Mouse (Mus musculus) midbrain, embryonic 12.5 days (tissue): ENCODE measurements around the gene Bcar3. TPM values are rescaled to one million over a fixed set of nuclear protein-coding genes. Genes with fewer than 3 reads are reported as not detected.
A peak's percentile ranks its signal among the peaks of the same experiment; 100 is the strongest.
"Not testable (repeated sequence)": the region's sequence is repeated elsewhere in the genome, so short reads cannot be mapped to it uniquely, and the experiment has no call there.

ENCODE experiments used
- ATAC-seq: fragments of 200-750 bp; cut with Nextera tagmentation; 2 replicates; pipeline ENCODE4 v1.8.0; 2017; ENCODE audit warnings: low read depth, moderate TSS enrichment, moderate library complexity; ENCODE audit not compliant: low FRiP score
- H3K27ac ChIP-seq: fragments of 300-500 bp; sonication (generic); replicated peaks from 2 replicates; pipeline ENCODE4 v1.5.1; 2016; ENCODE audit warnings: mild to moderate bottlenecking
- H3K27me3 ChIP-seq: fragments of 300-500 bp; sonication (generic); 2 replicates; pipeline ENCODE4 v1.6.1; 2016; ENCODE audit warnings: mild to moderate bottlenecking
- H3K36me3 ChIP-seq: fragments of 300-500 bp; sonication (generic); 2 replicates; pipeline ENCODE4 v1.6.1; 2016
- H3K4me1 ChIP-seq: fragments of 300-500 bp; sonication (generic); 2 replicates; pipeline ENCODE4 v1.6.1; 2016
- H3K4me2 ChIP-seq: fragments of 300-500 bp; sonication (generic); replicated peaks from 2 replicates; pipeline ENCODE4 v1.6.1; 2016; ENCODE audit warnings: mild to moderate bottlenecking, moderate library complexity
- H3K4me3 ChIP-seq: fragments of 300-500 bp; sonication (generic); 2 replicates; pipeline ENCODE4 v1.5.1; 2016; ENCODE audit warnings: mild to moderate bottlenecking
- H3K9ac ChIP-seq: fragments of 300-500 bp; sonication (generic); replicated peaks from 2 replicates; pipeline ENCODE4 v1.6.1; 2016; ENCODE audit warnings: mild to moderate bottlenecking, moderate library complexity
- H3K9me3 ChIP-seq: fragments of 300-500 bp; sonication (generic); 2 replicates; pipeline ENCODE4 v1.6.1; 2016; ENCODE audit warnings: mild to moderate bottlenecking
- WGBS: fragments of 180-500 bp; shearing (Covaris S2); methylation state at CpG from one replicate; pipeline ENCODE4 v1.1.7; 2016; 5-methylcytosine and 5-hydroxymethylcytosine counted together
- polyA plus RNA-seq: library from polyadenylated mRNA; unstranded; fragments of >200 nt; fragmentation: Nextera tagmentation; extraction: Ambion mirVana; gene quantifications from 2 replicates; pipeline ENCODE4 v1.2.1, GENCODE M21; 2016

Gene Bcar3
- polyA plus RNA-seq, 1 experiment from 2014 or later = 14.6 TPM

DNA sequence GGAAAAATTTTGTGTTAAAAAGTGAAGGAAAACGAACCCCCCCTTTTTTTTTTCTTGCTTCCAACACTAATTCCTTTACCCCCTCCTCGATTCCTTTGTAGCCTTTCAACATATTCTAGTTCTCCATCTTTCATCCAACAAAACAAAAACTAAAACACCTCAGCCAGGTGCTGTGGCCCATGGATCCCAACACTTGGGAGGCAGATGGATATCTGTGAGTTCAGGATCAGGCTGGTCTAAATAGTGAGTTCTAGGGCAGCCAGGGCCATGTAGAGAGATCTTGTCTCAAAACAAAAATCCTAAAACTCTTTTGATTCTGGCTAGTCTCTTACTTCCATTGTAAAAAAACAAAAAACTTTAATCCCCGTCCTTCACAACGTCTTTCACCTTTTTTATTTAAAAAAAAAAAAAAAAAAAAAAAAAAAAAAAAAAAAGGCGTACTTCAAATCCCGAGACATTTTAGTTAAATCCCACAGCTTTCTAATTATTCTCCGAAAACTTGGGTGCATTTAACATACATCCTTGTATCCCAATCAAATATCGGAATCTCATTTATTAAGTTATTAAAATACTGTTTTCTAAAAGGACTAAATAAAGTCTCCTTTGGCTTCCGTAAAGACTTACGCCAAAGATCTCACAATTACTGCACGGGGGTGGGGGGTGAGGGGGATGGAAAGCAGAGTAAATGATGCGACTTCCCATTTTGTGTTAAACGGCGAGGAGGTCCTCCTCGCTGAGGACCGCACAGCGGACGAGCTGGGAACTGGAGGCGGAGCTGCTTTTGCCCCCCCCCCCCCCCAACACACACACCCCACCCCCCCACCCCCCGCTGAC is 20.3 kb upstream of the Bcar3 start:
- WGBS = 10% methylated on average over 19 of the region's 20 CpGs
- no peak overlapping the region for H3K9ac ChIP-seq
- peaks cover 35% of the 10 kb centered on the region for H3K4me1 ChIP-seq
- ATAC-seq = no peak
- H3K4me3 ChIP-seq = peak overlapping the region; percentile 93
- peak overlapping the region; percentile 54; the same call in 1 of the 2 replicates for H3K27ac ChIP-seq
- H3K9me3 ChIP-seq = no peaks in the 10 kb centered on the region
- H3K27me3 ChIP-seq = no peaks in the 10 kb centered on the region
- peak overlapping the region; percentile 41 for H3K4me2 ChIP-seq
- peaks cover 32% of the 10 kb centered on the region for H3K36me3 ChIP-seq

DNA sequence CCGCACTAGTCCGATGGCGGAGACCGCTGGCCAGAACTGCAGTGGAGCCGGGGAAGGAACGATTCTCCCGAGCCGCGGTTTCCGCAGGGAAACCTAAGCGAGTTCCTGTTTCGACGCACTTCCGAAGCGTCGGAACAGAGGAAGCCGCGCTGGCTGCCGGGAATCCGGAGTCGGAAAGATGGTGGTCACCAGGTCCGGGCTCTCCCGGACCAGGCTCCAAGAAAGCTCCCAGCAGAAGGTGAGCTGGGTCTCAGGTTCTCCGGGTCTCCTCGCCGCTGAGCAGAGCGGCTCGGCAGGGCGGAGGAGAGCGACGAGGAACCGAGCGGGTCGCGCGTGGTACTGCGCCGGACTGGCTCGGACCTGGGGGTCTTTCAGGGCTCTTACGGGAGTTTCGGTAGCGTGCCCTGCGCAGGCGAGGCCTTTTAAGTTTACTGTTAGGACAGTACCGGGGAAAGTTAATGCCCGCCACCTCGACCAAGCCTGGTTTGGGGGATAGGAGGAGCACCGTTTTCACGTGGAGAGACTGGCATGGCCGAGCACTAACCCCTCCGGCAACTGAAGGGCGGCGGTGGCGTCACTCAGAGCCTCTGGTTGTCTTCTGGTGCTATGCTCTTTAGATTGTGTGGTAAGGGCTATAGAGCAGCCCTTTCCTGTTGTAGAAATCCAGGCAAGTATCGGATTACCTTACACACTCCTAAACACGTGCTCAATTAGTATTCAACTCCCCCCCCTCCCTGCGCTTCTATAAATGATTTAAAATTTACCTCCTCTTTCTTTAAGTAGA is 19.5 kb upstream of the Bcar3 start, which contains the start of gene Dnttip2:
Gene Dnttip2, plus strand, starts transcription at position 148 of the 784 bp plus-strand sequence.
- WGBS = under 1% methylated on average over 57 of the region's 57 CpGs
- ATAC-seq = peak; percentile 95
- H3K4me3 ChIP-seq = peak within 1 kb of the TSS; percentile 93
- H3K36me3 ChIP-seq = peaks cover 40% of the 10 kb centered on the region
- no peaks in the 10 kb centered on the region for H3K9me3 ChIP-seq
- H3K27ac ChIP-seq = peak within 1 kb of the TSS; percentile 67
- peak within 1 kb of the TSS; percentile 83 for H3K4me2 ChIP-seq
- peaks cover 35% of the 10 kb centered on the region for H3K4me1 ChIP-seq
- peak within 1 kb of the TSS; percentile 82 for H3K9ac ChIP-seq
- no peaks in the 10 kb centered on the region for H3K27me3 ChIP-seq

DNA sequence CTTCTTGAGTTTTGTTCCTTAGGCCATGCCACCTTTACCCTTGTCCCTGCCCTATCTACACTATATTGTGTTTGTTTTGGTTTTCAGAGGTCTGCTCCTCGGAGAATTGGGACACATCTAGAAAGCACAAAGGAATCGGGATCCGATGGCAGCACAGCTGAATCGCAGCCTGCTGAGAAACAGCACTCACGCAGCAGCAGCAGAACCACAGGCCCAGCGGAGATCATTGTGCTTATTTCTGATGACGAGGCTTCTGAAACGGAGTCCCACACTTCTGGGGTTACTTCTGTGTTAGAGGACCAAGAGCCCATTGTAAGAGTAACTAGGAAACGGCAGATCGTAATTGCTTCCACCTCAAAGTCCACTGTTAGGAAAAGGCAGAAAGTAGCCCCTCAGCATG is 18.8 kb upstream of the Bcar3 start:
- H3K9me3 ChIP-seq = no peaks in the 10 kb centered on the region
- H3K4me3 ChIP-seq = peak overlapping the region; percentile 93
- H3K9ac ChIP-seq = peak overlapping the region; percentile 82; the same call in 1 of the 2 replicates
- no peak overlapping the region for H3K27ac ChIP-seq
- H3K4me2 ChIP-seq = peak overlapping the region; percentile 83
- no peaks in the 10 kb centered on the region for H3K27me3 ChIP-seq
- H3K4me1 ChIP-seq = peaks cover 35% of the 10 kb centered on the region
- peaks cover 47% of the 10 kb centered on the region for H3K36me3 ChIP-seq
- 72% methylated on average over 10 of the region's 10 CpGs for WGBS
- no peak for ATAC-seq

DNA sequence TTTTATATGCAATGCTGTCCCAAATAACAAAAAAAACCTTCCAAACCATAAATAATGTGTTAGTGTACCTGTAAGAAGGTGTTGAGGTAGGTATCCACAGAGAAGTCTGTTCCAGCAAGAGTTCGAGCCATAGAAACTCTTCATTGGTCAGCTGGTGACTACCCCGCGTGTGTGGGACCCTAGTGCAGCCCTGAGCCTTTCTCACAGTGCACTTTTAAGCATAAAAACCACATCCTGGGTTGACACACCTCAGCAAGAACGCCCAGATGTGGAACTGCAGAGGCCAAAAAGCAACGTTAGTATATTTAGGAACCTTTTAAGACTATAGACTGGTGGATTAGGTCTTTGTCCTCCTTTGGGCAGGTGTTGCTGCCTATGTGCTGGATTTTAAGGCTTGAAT is 6.7 kb upstream of the Bcar3 start:
- H3K36me3 ChIP-seq = peaks cover 35% of the 10 kb centered on the region
- H3K4me2 ChIP-seq = no peak overlapping the region
- H3K4me1 ChIP-seq = peaks cover 9% of the 10 kb centered on the region
- H3K9ac ChIP-seq = no peak overlapping the region
- H3K9me3 ChIP-seq = no peaks in the 10 kb centered on the region
- H3K27ac ChIP-seq = no peak overlapping the region
- H3K4me3 ChIP-seq = no peak overlapping the region
- WGBS = 81% methylated on average over 5 of the region's 5 CpGs
- no peak for ATAC-seq
- H3K27me3 ChIP-seq = no peaks in the 10 kb centered on the region

DNA sequence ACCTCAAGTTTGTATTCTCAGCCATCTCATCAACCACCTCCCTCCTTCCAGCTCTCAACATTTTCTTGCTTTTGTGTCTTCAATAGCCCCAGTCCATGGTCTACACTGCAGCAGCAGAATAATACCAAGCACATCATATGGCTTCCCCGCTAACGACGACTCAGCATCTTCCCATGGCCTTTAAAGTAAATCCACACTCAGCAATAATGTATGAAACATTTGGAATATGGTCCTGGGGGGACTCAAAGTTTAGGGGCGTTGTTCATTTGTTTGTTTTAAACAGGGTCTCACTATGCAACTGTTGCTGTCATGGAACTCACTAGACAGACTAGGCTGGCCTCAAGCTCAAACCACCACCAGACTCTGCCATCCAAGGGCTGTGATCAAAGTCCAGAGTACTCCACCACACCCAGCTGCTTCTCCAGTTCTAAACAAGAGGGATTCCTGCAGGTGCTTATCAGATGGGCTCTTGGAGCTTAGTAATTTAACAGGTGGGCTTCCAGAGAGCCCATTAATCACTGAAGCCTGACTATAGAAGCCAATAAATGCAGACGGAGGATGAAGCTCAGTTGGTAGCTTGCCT is 5.2 kb upstream of the Bcar3 start:
- H3K9ac ChIP-seq = no peak overlapping the region
- H3K4me3 ChIP-seq = no peak overlapping the region
- ATAC-seq = no peak
- no peaks in the 10 kb centered on the region for H3K9me3 ChIP-seq
- no peak overlapping the region for H3K27ac ChIP-seq
- peaks cover 20% of the 10 kb centered on the region for H3K36me3 ChIP-seq
- 84% methylated on average over 5 of the region's 5 CpGs for WGBS
- peaks cover 15% of the 10 kb centered on the region for H3K4me1 ChIP-seq
- no peaks in the 10 kb centered on the region for H3K27me3 ChIP-seq
- H3K4me2 ChIP-seq = no peak overlapping the region

DNA sequence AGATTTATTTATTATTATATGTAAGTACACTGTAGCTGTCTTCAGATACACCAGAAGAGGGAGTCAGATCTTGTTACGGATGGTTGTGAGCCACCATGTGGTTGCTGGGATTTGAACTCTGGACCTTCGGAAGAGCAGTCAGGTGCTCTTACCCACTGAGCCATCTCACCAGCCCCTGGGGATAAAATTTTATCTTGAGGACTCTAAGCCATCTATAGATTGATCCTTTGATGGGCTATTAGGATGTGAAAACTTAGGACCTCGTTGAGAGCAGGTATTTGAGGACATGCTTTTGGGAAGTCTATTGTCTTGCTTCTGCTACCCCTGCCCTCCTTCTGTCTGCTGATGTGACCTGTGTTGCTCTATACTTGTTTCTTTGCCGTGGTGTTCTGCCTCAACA is 4.6 kb upstream of the Bcar3 start:
- WGBS = 71% methylated on average over 4 of the region's 4 CpGs
- H3K4me2 ChIP-seq, H3K27ac ChIP-seq, H3K9me3 ChIP-seq, ATAC-seq, H3K4me3 ChIP-seq, H3K9ac ChIP-seq, H3K27me3 ChIP-seq: not testable (repeated sequence)
- peaks cover 18% of the 10 kb centered on the region for H3K4me1 ChIP-seq
- peaks cover 14% of the 10 kb centered on the region for H3K36me3 ChIP-seq

DNA sequence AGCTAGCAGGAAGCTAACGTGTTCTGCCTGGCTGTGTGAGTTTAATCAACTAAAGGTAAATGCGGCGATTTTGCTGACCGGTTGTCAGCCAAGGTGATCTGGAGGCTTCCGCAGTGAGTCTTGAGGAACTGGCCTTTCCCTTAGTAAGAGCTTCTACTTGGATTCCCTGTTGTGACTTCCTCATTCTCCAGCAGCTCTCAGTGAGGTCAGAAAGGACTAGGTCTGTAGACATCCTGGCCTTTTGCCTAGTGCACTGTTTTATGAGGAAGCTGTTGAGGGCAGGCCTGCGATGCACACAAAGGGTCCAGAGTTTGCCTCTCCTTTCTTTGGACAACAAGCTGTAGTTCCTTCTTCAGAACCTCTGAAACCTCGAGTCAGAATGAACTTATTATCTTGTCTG is 3.2 kb upstream of the Bcar3 start:
- no peaks in the 10 kb centered on the region for H3K27me3 ChIP-seq
- H3K4me1 ChIP-seq = peaks cover 31% of the 10 kb centered on the region
- H3K36me3 ChIP-seq = peaks cover 2% of the 10 kb centered on the region
- H3K9me3 ChIP-seq = no peaks in the 10 kb centered on the region
- no peak for ATAC-seq
- no peak overlapping the region for H3K9ac ChIP-seq
- WGBS = 81% methylated on average over 7 of the region's 7 CpGs
- H3K4me3 ChIP-seq = no peak overlapping the region
- no peak overlapping the region for H3K4me2 ChIP-seq
- H3K27ac ChIP-seq = 0 out of 2 replicates have a peak overlapping the region, but pooled peaks have one; percentile 32

DNA sequence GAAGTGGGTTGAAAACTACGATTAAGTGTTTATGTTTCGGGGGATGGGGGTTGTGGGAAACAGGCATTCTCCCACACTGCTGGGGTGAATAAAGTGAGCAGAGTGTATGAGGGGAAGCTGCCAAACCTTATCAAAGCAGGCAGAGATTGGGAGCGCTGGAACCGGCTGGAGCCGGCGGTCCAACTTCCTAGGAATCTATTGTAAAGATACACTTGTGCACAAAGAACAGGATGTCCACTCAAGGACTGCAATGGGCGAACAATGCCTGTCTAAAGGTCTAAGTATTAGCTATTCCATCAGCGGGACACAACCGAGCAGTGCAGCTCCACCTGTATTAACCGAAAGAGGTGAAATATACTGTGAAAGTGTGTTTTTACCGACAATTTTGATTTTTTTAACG is 2.1 kb upstream of the Bcar3 start:
- Histone ChIP-seq H3K27me3 (no peaks in the 10 kb centered on the region), H3K36me3 (no peaks in the 10 kb centered on the region), H3K4me2 (peak overlapping the region; percentile 63), H3K27ac (no peak overlapping the region), H3K9me3 (no peaks in the 10 kb centered on the region), H3K4me3 (peak overlapping the region; percentile 86; the same call in 1 of the 2 replicates), H3K9ac (no peak overlapping the region), H3K4me1 (peaks cover 33% of the 10 kb centered on the region)
- no peak for ATAC-seq
- 47% methylated on average over 12 of the region's 12 CpGs for WGBS

DNA sequence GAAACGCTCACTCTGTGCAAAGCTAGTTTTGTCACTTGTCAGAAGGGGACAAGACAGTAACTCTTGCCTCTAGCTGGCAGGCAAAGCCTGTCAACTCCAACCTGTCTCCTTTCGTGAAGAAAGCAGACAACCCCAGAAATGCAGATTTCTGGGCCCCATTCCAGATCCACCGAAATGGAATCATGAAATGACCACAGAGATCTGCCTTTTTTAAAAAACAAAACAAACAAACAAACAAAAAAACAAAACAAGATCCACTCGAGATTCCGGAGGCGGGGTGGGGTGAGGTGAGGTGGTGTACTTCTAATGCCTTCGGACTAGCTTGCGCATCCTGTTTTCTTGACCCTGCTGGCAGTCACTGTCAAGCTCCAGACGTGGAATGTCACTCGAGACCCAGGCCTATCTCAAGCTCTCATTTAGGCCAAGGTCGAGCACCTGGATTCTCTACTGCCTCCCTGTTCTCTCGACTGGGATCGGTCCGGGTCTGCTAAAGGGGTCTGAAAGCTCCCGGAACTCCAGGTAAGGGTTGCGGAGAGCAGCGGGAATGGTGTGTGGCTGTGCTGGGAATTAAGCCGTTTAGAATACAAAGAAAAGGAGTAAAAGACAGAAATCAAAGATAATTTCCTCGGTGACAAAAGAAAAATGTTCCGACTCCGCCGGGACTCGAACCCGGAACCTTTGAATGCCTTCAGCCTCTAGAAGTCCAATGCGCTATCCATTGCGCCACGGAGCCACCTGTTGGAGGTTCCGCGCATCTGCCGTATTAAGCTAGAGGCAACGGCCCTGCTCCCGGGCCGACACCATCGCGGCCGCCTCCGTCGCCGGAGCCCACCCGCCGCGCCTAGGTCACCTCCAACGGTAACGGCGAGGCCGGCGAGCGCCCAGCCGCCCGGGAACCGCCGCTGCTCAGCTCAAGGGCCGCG is 1.4 kb upstream of the Bcar3 start:
- H3K4me3 ChIP-seq = peak overlapping the region; percentile 86
- peak overlapping the region; percentile 99 for H3K27ac ChIP-seq
- no peaks in the 10 kb centered on the region for H3K36me3 ChIP-seq
- H3K4me1 ChIP-seq = peaks cover 37% of the 10 kb centered on the region
- peak overlapping the region; percentile 90 for H3K9ac ChIP-seq
- H3K4me2 ChIP-seq = peak overlapping the region; percentile 63
- no peaks in the 10 kb centered on the region for H3K9me3 ChIP-seq
- ATAC-seq = peak; percentile 61
- 8% methylated on average over 48 of the region's 54 CpGs for WGBS
- no peaks in the 10 kb centered on the region for H3K27me3 ChIP-seq

DNA sequence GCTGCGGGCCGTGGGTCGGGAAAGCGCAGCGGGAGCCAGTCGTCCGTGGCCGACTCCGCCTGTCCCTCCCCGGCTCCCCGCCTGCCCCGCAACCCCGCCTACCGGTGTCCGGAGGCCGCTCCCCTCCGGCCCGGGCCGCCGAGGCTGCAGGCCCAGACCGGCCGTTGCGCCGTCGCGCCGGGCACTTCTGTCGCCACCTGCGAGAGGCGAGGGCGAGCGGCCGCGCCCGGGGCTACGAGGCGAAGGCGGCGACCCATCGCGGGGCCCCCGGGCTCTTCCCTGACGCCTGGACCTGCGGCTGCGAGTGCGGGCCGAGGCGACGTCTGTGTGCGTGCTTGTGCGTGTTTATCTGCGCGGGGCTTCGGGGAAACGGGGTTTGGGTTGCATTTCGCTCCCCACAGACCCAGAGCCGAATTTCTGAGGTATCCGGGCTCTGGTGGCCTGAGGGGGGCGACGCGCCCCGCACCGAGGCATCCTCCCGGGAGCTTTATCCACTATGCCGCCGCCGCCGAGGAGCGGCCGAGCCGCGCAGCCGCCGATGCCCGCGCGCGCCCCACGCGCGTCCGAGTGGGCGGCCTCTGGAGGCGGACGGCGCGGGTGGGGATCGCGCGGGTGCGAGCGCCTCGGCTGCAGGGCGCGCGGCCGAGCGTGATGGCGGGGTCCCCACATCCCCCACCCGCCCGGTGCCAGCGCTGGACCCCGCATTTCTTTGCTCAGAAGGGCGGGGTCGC is 548 bp upstream of the Bcar3 start:
- ATAC-seq = peak; percentile 68
- peak overlapping the region; percentile 99 for H3K27ac ChIP-seq
- no peaks in the 10 kb centered on the region for H3K9me3 ChIP-seq

More for the DNA sequence above, 548 bp upstream of the Bcar3 start:
- under 1% methylated on average over 87 of the region's 105 CpGs for WGBS
- Histone ChIP-seq H3K27me3 (no peaks in the 10 kb centered on the region), H3K4me2 (peak overlapping the region; percentile 63), H3K9ac (peak overlapping the region; percentile 90), H3K36me3 (no peaks in the 10 kb centered on the region), H3K4me1 (peaks cover 39% of the 10 kb centered on the region), H3K4me3 (peak overlapping the region; percentile 86)
